Mouse (Mus musculus) kidney, postnatal 0 days (tissue): ENCODE measurements at regions not wholly inside any gene's neighbourhood (a gene's known extent, or its start where the extent isn't known, plus 50 kb on each side); places are given as distances from the start of the nearest gene placed in this dataset. TPM values are rescaled to one million over a fixed set of nuclear protein-coding genes. Genes with fewer than 3 reads are reported as not detected.

Experiments used
- ATAC-seq: fragments of 200-750 bp; cut with Nextera tagmentation; replicated peaks from 2 replicates; pipeline ENCODE4 v1.8.0; 2017; ENCODE audit warnings: low read depth, moderate number of reproducible peaks, moderate TSS enrichment, moderate library complexity; ENCODE audit not compliant: low FRiP score
- DNase-seq: peaks from one replicate; pipeline ENCODE4 v3.0.0-alpha.2; 2016; ENCODE audit warnings: low spot score
- H3K27ac ChIP-seq: fragments of 300-500 bp; sonication (generic); 2 replicates; pipeline ENCODE4 v1.5.1; 2014; ENCODE audit warnings: mild to moderate bottlenecking
- H3K27me3 ChIP-seq: fragments of 300-500 bp; sonication (generic); 2 replicates; pipeline ENCODE4 v1.6.1; 2014; ENCODE audit warnings: low read length, mixed read lengths; ENCODE audit not compliant: insufficient read depth
- H3K36me3 ChIP-seq: fragments of 300-500 bp; sonication (generic); 2 replicates; pipeline ENCODE4 v1.6.1; 2014; ENCODE audit warnings: low read length, mixed read lengths; ENCODE audit not compliant: insufficient read depth
- H3K4me1 ChIP-seq: fragments of 300-500 bp; sonication (generic); replicated peaks from 2 replicates; pipeline ENCODE4 v1.6.1; 2014; ENCODE audit warnings: antibody characterized with exemption, low read length, mixed read lengths; ENCODE audit not compliant: insufficient read depth
- H3K4me2 ChIP-seq: fragments of 300-500 bp; sonication (generic); 2 replicates; pipeline ENCODE4 v1.6.1; 2014; ENCODE audit warnings: mild to moderate bottlenecking, low read length, moderate library complexity, mixed read lengths
- H3K4me3 ChIP-seq: fragments of 300-500 bp; sonication (generic); replicated peaks from 2 replicates; pipeline ENCODE4 v1.5.1; 2014; ENCODE audit warnings: low read depth, low read length
- H3K9ac ChIP-seq: fragments of 300-500 bp; sonication (generic); 2 replicates; pipeline ENCODE4 v1.6.1; 2014; ENCODE audit warnings: low read depth, low read length
- H3K9me3 ChIP-seq: fragments of 300-500 bp; sonication (generic); replicated peaks from 2 replicates; pipeline ENCODE4 v1.6.1; 2016; ENCODE audit warnings: low read length, inconsistent platforms, mixed read lengths
- CTCF ChIP-seq: IDR thresholded peaks from 2 replicates; pipeline ENCODE4 v1.5.1; 2016; ENCODE audit warnings: antibody characterized with exemption, low read depth, mild to moderate bottlenecking, moderate library complexity
- WGBS: fragments of 180-500 bp; shearing (Covaris S2); extraction: QIAGEN DNeasy Blood & Tissue Kit; methylation state at CpG from one replicate; pipeline ENCODE4 v1.1.7; 2014; 5-methylcytosine and 5-hydroxymethylcytosine counted together
- microRNA-seq: library from miRNA; unstranded; fragments of <30 nt; microRNA quantifications from one replicate; pipeline ENCODE4, GENCODE M21; 2016

DNA sequence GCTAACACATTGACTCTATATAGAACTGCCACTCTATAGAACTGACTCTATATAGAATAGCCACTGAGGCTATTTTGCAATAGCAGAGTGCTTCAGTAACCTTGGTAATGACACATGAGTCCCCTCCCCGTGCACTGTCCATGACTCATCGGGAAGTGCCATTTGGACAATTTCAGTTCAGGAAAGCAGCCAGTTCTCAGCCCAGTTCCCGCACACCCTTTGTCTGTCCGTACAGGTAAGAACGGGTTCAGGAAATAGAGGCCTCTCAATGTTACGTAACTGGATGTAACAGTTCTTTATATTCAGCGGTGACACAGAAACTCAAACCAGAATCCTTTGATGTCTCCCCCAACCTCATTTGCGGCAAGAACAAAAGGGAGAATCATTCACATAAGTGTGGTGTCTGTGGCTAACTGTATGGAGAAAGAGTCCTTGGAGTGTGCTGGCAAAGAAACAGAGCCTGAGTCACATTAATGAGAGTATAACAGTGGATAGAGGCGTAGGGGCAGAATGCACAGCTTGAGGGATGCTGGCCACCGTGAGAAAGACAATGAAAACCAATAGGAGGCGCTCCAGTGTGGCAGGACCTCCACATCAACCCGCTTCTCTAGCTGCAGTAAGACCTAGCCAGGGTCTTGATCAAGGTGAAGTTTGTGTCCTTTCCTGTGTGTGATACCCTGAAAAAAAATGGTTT is 72.8 kb upstream of the Ptprz1 start:
- no peaks in the 10 kb centered on the region for H3K4me1 ChIP-seq
- no peaks in the 10 kb centered on the region for H3K9me3 ChIP-seq
- H3K27ac ChIP-seq, result no peak overlapping the region
- no peak overlapping the region for H3K4me3 ChIP-seq
- H3K36me3 ChIP-seq, result no peaks in the 10 kb centered on the region
- DNase-seq, result no peak
- H3K27me3 ChIP-seq, result no peaks in the 10 kb centered on the region
- no peak for TF ChIP-seq CTCF
- 66% methylated on average over 12 of the region's 12 CpGs for WGBS
- H3K4me2 ChIP-seq, result no peak overlapping the region
- H3K9ac ChIP-seq, result no peak overlapping the region
- ATAC-seq, result no peak

DNA sequence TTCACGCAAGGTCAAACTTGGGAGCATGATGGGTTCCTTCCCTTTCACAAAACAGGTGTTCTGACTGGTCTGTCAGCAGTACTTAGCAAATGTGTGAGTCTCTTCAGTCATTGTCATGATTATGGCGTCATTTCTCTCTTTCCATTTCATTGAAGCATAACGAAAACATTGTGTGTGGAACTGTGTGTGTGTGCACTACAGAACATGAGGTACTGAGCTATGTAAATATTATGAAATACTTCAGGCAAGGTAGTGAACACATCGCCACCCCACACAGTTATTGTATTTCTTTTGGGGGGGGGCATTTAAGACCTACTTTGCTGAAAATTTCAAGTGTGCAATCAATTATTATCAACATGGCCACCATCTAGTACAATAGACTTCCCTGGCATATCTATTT is 71.4 kb upstream of the Ptprz1 start:
- no peak for TF ChIP-seq CTCF
- WGBS, result 77% methylated on average over 4 of the region's 4 CpGs
- Histone ChIP-seq H3K27ac (no peak overlapping the region), H3K9me3 (no peaks in the 10 kb centered on the region), H3K27me3 (no peaks in the 10 kb centered on the region), H3K4me3 (no peak overlapping the region), H3K36me3 (no peaks in the 10 kb centered on the region), H3K4me2 (no peak overlapping the region), H3K4me1 (no peaks in the 10 kb centered on the region), H3K9ac (no peak overlapping the region)
- no peak for DNase-seq
- ATAC-seq, result no peak

DNA sequence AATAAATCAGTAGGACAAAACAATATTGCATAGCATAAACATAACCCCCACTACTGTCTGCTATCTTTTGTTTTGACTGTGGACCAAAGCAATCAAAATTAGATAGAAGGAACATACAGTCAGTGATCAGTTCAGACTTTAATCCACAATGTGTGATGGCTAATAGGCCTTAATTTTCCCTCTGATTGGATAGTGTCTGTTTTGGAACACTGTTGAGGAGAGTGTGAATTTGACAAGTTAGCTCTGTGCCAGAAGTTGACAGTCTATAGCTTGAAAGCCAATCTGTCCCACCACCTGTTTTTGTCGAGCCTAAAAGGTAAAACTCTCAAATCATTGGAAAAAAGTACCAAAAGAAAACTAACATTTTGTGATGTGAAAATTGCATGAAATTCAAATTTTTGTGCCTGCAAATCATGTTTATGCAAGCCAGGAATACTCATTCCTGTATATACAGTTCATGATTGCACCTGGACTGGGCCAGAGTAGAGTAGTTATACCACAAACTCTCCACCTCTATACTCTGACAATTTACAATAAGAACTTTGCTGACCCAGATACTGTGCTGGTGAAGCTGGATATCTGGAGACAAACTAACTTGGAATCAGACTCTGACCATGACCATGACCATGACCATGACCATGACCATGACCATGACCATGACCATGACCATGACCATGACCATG is 50.1 kb upstream of the Ptprz1 start:
- no peak overlapping the region for H3K4me3 ChIP-seq
- no peak overlapping the region for H3K9ac ChIP-seq
- DNase-seq, result no peak
- H3K36me3 ChIP-seq, result no peaks in the 10 kb centered on the region
- H3K4me1 ChIP-seq, result no peaks in the 10 kb centered on the region
- H3K4me2 ChIP-seq, result no peak overlapping the region
- TF ChIP-seq CTCF, result no peak
- ATAC-seq, result no peak
- no peaks in the 10 kb centered on the region for H3K9me3 ChIP-seq
- H3K27me3 ChIP-seq, result no peaks in the 10 kb centered on the region
- no peak overlapping the region for H3K27ac ChIP-seq
- WGBS, result 85% methylated on average over 1 of the region's 1 CpGs

Small RNA genes in the stretch of these regions (microRNA-seq; reads per million reads assigned to microRNA genes)
- not detected for gene Gm25942
